Mouse (Mus musculus) limb, embryonic 12.5 days (tissue): ENCODE data around the gene Dus4l. TPM values are rescaled to one million over a fixed set of nuclear protein-coding genes. Genes with fewer than 3 reads are reported as not detected.

Experiments used
- ATAC-seq: fragments of 200-750 bp; cut with Nextera tagmentation; 2 replicates; pipeline ENCODE4 v1.8.0; 2017; ENCODE audit warnings: low read depth, moderate TSS enrichment; ENCODE audit not compliant: insufficient number of reproducible peaks, insufficient read depth, low FRiP score, low TSS enrichment
- H3K27ac ChIP-seq: fragments of 300-500 bp; sonication (generic); 2 replicates; pipeline ENCODE4 v1.5.1; 2016; ENCODE audit warnings: mild to moderate bottlenecking, moderate library complexity
- H3K27me3 ChIP-seq: fragments of 300-500 bp; sonication (generic); 2 replicates; pipeline ENCODE4 v1.6.1; 2016; ENCODE audit warnings: mild to moderate bottlenecking, moderate library complexity
- H3K36me3 ChIP-seq: fragments of 300-500 bp; sonication (generic); 2 replicates; pipeline ENCODE4 v1.6.1; 2016; ENCODE audit warnings: mild to moderate bottlenecking, moderate library complexity
- H3K4me1 ChIP-seq: fragments of 300-500 bp; sonication (generic); replicated peaks from 2 replicates; pipeline ENCODE4 v1.6.1; 2016
- H3K4me2 ChIP-seq: fragments of 300-500 bp; sonication (generic); 2 replicates; pipeline ENCODE4 v1.6.1; 2016; ENCODE audit warnings: mild to moderate bottlenecking, moderate library complexity
- H3K4me3 ChIP-seq: fragments of 300-500 bp; sonication (generic); replicated peaks from 2 replicates; pipeline ENCODE4 v1.5.1; 2016; ENCODE audit warnings: mild to moderate bottlenecking
- H3K9ac ChIP-seq: fragments of 300-500 bp; sonication (generic); replicated peaks from 2 replicates; pipeline ENCODE4 v1.6.1; 2016; ENCODE audit warnings: mild to moderate bottlenecking, moderate library complexity
- H3K9me3 ChIP-seq: fragments of 300-500 bp; sonication (generic); 2 replicates; pipeline ENCODE4 v1.6.1; 2016; ENCODE audit warnings: mild to moderate bottlenecking, moderate library complexity
- WGBS: fragments of 180-500 bp; shearing (Covaris S2); methylation state at CpG from one replicate; pipeline ENCODE4 v1.1.7; 2016; 5-methylcytosine and 5-hydroxymethylcytosine counted together
- polyA plus RNA-seq: library from polyadenylated mRNA; unstranded; fragments of >200 nt; fragmentation: Nextera tagmentation; extraction: Ambion mirVana; gene quantifications from 2 replicates; pipeline ENCODE4 v1.2.1, GENCODE M21; 2016

The Dus4l gene
- polyA plus RNA-seq, 1 experiment from 2014 or later, result 11.5 TPM

GRCm38 (mm10) chr12:31592011-31592410 is 62.6 kb downstream of the Dus4l start:
- H3K4me1 ChIP-seq, result no peaks in the 10 kb centered on the region
- H3K9ac ChIP-seq, result no peak overlapping the region
- no peak overlapping the region for H3K4me2 ChIP-seq
- no peak overlapping the region for H3K4me3 ChIP-seq
- no peaks in the 10 kb centered on the region for H3K27me3 ChIP-seq
- 23% methylated on average over 3 of the region's 3 CpGs for WGBS
- ATAC-seq, result no peak
- no peak overlapping the region for H3K27ac ChIP-seq
- H3K9me3 ChIP-seq, result peaks cover 6% of the 10 kb centered on the region; the same call in 1 of the 2 replicates
- H3K36me3 ChIP-seq, result peaks cover 11% of the 10 kb centered on the region; the same call in 1 of the 2 replicates

Other genes starting within 250 kb of the Dus4l start
- gene Cbll1, start 155.2 kb downstream of the Dus4l start, polyA plus RNA-seq, result 12.1 and 12.5 TPM in 2 replicates
- gene Slc26a4, start 94.9 kb downstream of the Dus4l start, polyA plus RNA-seq, result 0.06 and 0.09 TPM in 2 replicates
- gene Bcap29, start 20.2 kb downstream of the Dus4l start, polyA plus RNA-seq, result 30.7 and 35.0 TPM in 2 replicates
- gene Cog5, start within 50 bp of the Dus4l start, polyA plus RNA-seq, result 36.0 and 38.5 TPM in 2 replicates
- 0.32 and 0.68 TPM in 2 replicates for gene Gpr22, start 59.1 kb upstream of the Dus4l start, polyA plus RNA-seq